Mouse (Mus musculus) bone marrow, adult 2 months (tissue): Measurements from ENCODE around the gene Hnmt. TPM values are rescaled to one million over a fixed set of nuclear protein-coding genes. Genes with fewer than 3 reads are reported as not detected.
"Not testable (repeated sequence)": the region's sequence is repeated elsewhere in the genome, so short reads cannot be mapped to it uniquely, and the experiment has no call there.

ENCODE experiments used
- H3K27ac ChIP-seq: fragments of 200-500 bp; 2 replicates; pipeline ENCODE4 v1.5.1; 2012; ENCODE audit warnings: low read depth, mild to moderate bottlenecking, control low read depth, inconsistent platforms, low read length; ENCODE audit not compliant: control insufficient read depth, poor library complexity, insufficient read depth
- H3K4me1 ChIP-seq: fragments of 200-500 bp; 2 replicates; pipeline ENCODE4 v1.6.1; 2011; ENCODE audit warnings: low read length; ENCODE audit not compliant: control insufficient read depth, insufficient read depth
- H3K4me3 ChIP-seq: fragments of 200-500 bp; replicated peaks from 2 replicates; pipeline ENCODE3; 2011; ENCODE audit warnings: mild to moderate bottlenecking, low read depth, low read length, control low read depth; ENCODE audit not compliant: control insufficient read depth
- CTCF ChIP-seq: fragments of 200-500 bp; IDR thresholded peaks from 2 replicates; pipeline ENCODE4 v1.5.1; 2011; ENCODE audit warnings: low read length, control low read depth; ENCODE audit not compliant: control insufficient read depth, insufficient read depth
- POLR2A ChIP-seq: fragments of 200-500 bp; IDR thresholded peaks from 2 replicates; pipeline ENCODE4 v1.6.1; 2011; ENCODE audit warnings: low read depth, mild to moderate bottlenecking, control low read depth, low read length, borderline replicate concordance; ENCODE audit not compliant: control insufficient read depth
- WGBS: fragments of 180-500 bp; shearing (Covaris S2); methylation state at CpG from one replicate; pipeline ENCODE4 v1.1.7; 2018; 5-methylcytosine and 5-hydroxymethylcytosine counted together
- polyA plus RNA-seq: library from polyadenylated mRNA; stranded (reverse); fragments of >200 nt; gene quantifications from 2 replicates; pipeline ENCODE4 v1.2.4, GENCODE M21; 2011; ENCODE audit warnings: low replicate concordance; ENCODE audit not compliant: missing spikeins, insufficient read depth, insufficient read length

Hnmt gene
- polyA plus RNA-seq, 1 experiment: 3.3 TPM

DNA sequence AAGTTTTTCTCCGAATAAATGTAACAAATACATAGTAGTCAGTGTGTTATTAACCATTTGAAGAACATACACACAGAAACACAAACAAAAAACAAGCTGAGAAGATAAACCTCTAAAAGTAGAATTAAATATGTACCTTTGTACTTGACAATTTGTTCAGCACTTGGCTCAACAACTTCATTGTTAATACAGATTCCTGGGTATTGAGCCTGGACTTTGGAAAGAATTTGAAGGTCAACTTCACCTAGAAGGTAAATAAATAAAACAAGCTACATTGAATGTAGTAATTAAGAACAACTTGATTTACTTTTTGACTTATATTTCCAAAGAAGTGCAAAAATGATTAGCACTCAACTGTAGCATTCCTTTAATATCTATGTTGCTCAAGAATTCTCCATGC lies 30.2 kb downstream of the Hnmt start:
- 78% methylated on average over 1 of the region's 1 CpGs for WGBS
- no peak for TF ChIP-seq CTCF
- no peak for TF ChIP-seq POLR2A
- Histone ChIP-seq H3K27ac (no peak overlapping the region), H3K4me3 (no peak overlapping the region), H3K4me1 (no peaks in the 10 kb centered on the region)

DNA sequence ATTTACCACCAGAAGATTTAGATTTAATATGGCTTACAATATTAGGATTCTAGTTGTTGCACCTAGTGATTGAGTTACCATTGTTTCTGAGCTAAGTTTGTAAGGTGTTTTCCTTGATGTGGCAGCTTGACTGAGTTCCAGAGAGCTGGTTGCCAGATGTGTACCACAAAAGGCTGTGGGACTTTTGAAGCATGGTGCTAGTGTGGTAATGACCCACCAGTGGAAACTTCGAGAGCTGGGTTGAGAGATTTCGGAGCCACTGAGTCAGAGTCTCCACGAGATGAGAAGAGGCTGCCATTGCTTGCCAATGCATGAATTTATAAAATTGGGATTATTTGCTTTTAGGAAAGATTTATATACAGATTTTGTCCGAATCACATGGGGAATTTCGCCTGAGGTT lies 34.2 kb downstream of the Hnmt start:
- Histone ChIP-seq H3K27ac (no peak overlapping the region), H3K4me3 (no peak overlapping the region), H3K4me1 (no peaks in the 10 kb centered on the region)
- WGBS: 76% methylated on average over 5 of the region's 5 CpGs
- no peak for TF ChIP-seq POLR2A
- TF ChIP-seq CTCF: no peak

DNA sequence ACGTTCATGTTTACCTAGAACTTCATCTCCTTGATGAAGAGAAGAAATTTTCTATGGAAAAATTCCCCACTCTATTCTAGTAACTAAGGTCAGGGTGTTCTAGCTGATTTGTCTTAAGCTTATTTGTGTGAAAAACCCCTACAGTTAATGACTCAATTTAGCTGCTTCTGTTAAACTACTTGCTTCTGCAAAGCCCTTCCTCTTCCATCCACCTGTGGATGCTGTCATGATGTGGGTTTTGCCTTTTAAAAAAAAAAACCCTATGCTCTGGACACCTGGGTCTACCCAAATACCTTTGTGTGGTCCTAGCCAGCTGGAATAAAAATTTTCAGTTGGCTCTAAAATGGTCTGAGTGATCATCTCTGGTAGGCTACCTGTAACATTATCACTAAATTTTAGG lies 49.9 kb downstream of the Hnmt start:
- Histone ChIP-seq H3K27ac (no peak overlapping the region), H3K4me3 (no peak overlapping the region), H3K4me1 (no peaks in the 10 kb centered on the region)
- TF ChIP-seq POLR2A: no peak
- no peak for TF ChIP-seq CTCF
- 58% methylated on average over 1 of the region's 1 CpGs for WGBS

DNA sequence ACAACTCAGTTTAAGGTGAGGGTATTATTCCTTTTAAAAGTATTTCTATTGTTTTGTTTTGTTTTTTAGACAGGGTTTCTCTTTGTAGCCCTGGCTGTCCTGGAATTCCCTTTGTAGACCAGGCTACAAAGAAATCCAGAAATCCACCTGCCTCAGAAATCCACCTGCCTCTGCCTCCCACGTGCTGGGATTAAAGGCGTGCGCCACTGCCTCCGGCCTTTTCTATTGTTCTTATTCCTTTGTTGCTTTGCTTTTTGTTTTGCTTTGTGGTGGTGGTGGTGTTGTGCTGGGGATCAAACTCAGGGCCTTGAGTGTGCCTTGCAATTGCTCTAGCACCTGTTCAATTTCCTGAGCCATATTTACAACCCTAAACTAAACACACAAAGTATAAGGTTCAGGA lies 50.4 kb downstream of the Hnmt start:
- no peak for TF ChIP-seq CTCF
- Histone ChIP-seq H3K27ac (no peak overlapping the region), H3K4me3 (no peak overlapping the region), H3K4me1 (no peaks in the 10 kb centered on the region)
- WGBS: 80% methylated on average over 4 of the region's 4 CpGs

DNA sequence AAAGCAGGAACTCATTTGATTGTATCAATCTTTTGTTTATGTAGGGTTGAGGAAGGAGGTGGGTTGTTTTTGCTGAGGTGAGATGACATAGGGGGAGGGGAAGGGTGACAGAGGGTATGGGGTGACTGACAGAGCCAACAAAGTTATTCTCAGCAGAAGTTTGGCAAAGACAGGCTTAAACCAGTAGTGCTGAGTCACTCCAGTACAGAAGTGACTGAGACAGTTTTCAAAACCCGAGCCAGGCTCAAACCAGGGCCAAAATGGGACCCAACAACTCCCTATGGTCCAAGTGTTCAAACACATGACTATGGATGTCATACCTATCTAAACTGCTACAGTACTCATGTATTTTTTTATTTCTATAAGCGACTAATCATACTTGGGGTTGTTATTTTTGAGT lies 52.4 kb downstream of the Hnmt start:
- Histone ChIP-seq H3K27ac (no peak overlapping the region), H3K4me3 (no peak overlapping the region), H3K4me1 (no peaks in the 10 kb centered on the region)
- TF ChIP-seq POLR2A (no peak), CTCF (no peak)
- 42% methylated on average over 2 of the region's 2 CpGs for WGBS

DNA sequence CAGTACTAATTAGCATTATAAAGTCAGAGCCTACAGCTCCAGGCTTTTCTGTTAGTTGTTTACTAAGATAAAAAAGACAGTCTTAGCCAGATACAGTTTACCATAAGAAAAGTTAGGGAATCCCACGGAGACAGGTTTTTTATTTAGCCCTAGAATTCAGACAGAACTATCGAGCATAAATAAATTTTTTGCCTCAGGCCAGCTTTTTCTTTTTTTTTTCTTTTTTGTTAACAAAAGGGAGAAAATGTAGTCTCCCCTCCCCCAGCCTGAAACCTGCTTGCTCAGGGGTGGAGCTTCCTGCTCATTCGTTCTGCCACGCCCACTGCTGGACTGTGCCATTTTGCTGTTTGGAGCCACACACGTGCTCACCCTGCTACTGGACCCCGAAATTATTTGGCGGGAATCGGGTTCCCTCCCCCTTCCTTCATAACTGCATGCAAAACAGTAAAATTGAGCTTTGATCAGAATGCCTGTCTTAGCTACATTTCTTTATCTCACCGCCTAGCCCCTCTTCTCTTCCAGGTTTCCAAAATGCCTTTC lies 59.1 kb downstream of the Hnmt start:
- H3K4me1 ChIP-seq, H3K4me3 ChIP-seq, H3K27ac ChIP-seq: not testable (repeated sequence)
- WGBS: 86% methylated on average over 9 of the region's 9 CpGs

DNA sequence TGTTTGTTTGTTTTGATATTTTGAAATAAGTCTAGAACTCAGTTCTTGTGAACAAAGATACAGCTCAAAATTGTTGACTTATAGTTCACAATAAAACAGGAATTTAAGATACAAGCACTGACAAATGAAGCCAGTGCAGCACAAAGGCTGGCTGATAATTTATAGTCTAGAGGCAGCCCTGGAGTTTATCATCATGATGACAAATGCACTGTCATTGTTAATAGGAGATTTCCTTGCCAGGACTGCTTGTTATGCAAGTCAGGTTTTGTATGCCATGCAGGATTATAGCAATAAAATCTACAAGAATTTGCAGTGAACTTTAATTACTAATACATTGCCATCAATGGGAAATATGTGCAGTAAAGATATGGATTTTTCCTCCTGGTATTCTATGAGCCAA lies 61.9 kb downstream of the Hnmt start:
- no peak overlapping the region for H3K4me3 ChIP-seq
- H3K27ac ChIP-seq: no peak overlapping the region
- TF ChIP-seq CTCF (no peak), POLR2A (no peak)
- no peaks in the 10 kb centered on the region; the same call in 1 of the 2 replicates for H3K4me1 ChIP-seq

DNA sequence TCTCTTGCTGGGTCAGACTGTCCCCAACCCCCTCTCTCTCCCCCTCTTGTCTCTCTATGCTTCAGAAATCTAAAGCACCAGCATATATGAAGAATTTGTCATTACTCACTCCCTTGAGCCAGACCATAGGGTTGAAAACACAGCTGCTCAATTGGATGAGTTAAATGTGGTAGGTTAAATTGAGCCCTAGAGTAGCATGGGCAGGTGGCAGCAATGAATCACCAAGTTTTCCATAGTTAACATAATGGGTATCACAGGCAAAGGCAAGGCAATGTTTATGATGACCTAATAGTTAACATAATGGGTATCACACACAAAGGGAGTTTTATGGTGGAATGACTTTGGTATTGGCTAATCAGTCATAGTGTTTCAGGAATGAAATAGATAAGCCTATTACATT lies 65.9 kb downstream of the Hnmt start:
- Histone ChIP-seq H3K4me3 (no peak overlapping the region), H3K27ac (no peak overlapping the region), H3K4me1 (no peaks in the 10 kb centered on the region)
- no peak for TF ChIP-seq POLR2A
- TF ChIP-seq CTCF: no peak

DNA sequence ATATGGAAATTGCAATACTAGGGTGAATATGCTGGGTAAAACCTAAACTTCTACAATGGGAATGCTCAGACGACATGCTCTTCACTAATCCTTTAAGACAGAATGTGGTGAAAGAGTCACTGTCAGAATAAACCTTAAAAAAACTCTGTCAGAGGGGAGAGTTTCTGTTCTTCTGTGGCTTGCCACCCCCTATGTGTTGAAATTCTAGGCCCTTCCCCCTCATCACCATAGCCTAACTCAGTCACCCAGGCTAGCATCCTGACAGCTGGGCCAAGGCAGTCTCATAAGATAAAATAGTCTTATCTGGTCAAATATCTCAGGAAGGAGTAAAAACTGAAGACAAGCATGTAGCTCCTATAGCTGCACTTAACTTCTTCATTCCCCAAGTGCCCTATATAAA lies 66.3 kb downstream of the Hnmt start:
- no peak for TF ChIP-seq POLR2A
- no peak for TF ChIP-seq CTCF
- H3K4me3 ChIP-seq: no peak overlapping the region
- H3K4me1 ChIP-seq: no peaks in the 10 kb centered on the region
- no peak overlapping the region for H3K27ac ChIP-seq
- WGBS: 35% methylated on average over 1 of the region's 1 CpGs

DNA sequence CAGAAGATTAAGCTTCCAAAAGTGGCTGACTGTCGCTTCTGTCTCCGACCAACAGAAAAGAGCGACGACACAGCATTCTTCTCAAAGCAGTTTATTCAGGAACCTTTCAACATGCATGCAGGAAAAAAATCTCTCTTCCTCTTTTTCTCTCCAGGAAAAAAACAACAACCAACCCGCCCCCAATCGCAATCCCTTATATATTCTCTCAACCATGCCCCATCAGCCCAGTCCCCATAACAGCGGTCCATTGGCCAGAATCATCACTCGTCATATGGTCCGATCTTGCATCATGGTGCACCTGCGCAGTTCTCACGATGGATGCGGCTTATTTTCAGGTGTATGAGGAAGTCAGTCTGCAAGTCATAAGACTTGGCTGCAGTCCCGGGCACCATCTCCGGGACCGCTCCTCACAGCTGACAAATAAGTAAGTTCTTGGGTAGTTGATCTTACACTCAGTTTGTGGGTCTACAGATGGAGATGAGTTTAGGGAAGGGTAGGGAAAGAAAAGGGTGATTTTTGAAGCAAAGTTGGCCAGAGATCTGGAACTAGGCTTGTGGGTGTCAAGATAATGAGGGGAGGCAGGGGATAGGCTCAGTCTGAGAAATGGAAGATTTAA lies 88.4 kb downstream of the Hnmt start:
- H3K4me1 ChIP-seq, H3K27ac ChIP-seq, H3K4me3 ChIP-seq: not testable (repeated sequence)
- WGBS: 64% methylated on average over 15 of the region's 15 CpGs
